Mouse (Mus musculus) stomach, embryonic 14.5 days (tissue): ENCODE results near the gene Snrpn. TPM values are rescaled to one million over a fixed set of nuclear protein-coding genes. Genes with fewer than 3 reads are reported as not detected.

Source experiments
- ATAC-seq: fragments of 200-750 bp; cut with Nextera tagmentation; 2 replicates; pipeline ENCODE4 v1.8.0; 2017; ENCODE audit warnings: low read depth, moderate TSS enrichment; ENCODE audit not compliant: insufficient number of reproducible peaks, insufficient read depth, low FRiP score
- H3K27ac ChIP-seq: fragments of 300-500 bp; sonication (generic); 2 replicates; pipeline ENCODE4 v1.5.1; 2014; ENCODE audit warnings: mild to moderate bottlenecking, low read length, moderate library complexity, mixed read lengths
- H3K27me3 ChIP-seq: fragments of 300-500 bp; sonication (generic); 2 replicates; pipeline ENCODE4 v1.6.1; 2014; ENCODE audit warnings: low read length, control low read depth, mixed read lengths; ENCODE audit not compliant: control insufficient read depth, insufficient read depth
- H3K36me3 ChIP-seq: fragments of 300-500 bp; sonication (generic); 2 replicates; pipeline ENCODE4 v1.6.1; 2014; ENCODE audit warnings: mild to moderate bottlenecking, control low read depth, low read length, moderate library complexity, mixed read lengths; ENCODE audit not compliant: control insufficient read depth, insufficient read depth
- H3K4me1 ChIP-seq: fragments of 300-500 bp; sonication (generic); 2 replicates; pipeline ENCODE4 v1.6.1; 2014; ENCODE audit warnings: low read length, control low read depth, mixed read lengths; ENCODE audit not compliant: control insufficient read depth, insufficient read depth
- H3K4me2 ChIP-seq: fragments of 300-500 bp; sonication (generic); replicated peaks from 2 replicates; pipeline ENCODE4 v1.6.1; 2014; ENCODE audit warnings: low read depth, low read length, control low read depth
- H3K4me3 ChIP-seq: fragments of 300-500 bp; sonication (generic); 2 replicates; pipeline ENCODE4 v1.5.1; 2014; ENCODE audit warnings: low read depth, low read length, control low read depth
- H3K9ac ChIP-seq: fragments of 300-500 bp; sonication (generic); replicated peaks from 2 replicates; pipeline ENCODE4 v1.6.1; 2014; ENCODE audit warnings: low read depth, mild to moderate bottlenecking, control low read depth, low read length, moderate library complexity, mixed read lengths
- H3K9me3 ChIP-seq: fragments of 300-500 bp; sonication (generic); 2 replicates; pipeline ENCODE4 v1.6.1; 2016; ENCODE audit warnings: low read depth, low read length, control low read depth; ENCODE audit not compliant: control insufficient read depth
- WGBS: fragments of 180-500 bp; shearing (Covaris S2); extraction: QIAGEN DNeasy Blood & Tissue Kit; methylation state at CpG from one replicate; pipeline ENCODE4 v1.1.7; 2014; 5-methylcytosine and 5-hydroxymethylcytosine counted together
- polyA plus RNA-seq: library from polyadenylated mRNA; unstranded; fragments of >200 nt; fragmentation: Nextera tagmentation; extraction: Ambion mirVana; gene quantifications from 2 replicates; pipeline ENCODE4 v1.2.1, GENCODE M21; 2014

Gene Snrpn
- polyA plus RNA-seq, 1 experiment from 2014 or later = 58.3 TPM

- Histone ChIP-seq H3K4me2 (no peak overlapping the region), H3K4me3 (no peak overlapping the region), H3K36me3 (no peaks in the 10 kb centered on the region), H3K9me3 (no peaks in the 10 kb centered on the region), H3K4me1 (no peaks in the 10 kb centered on the region), H3K9ac (no peak overlapping the region), H3K27me3 (no peaks in the 10 kb centered on the region), H3K27ac (no peak overlapping the region)
- no peak for ATAC-seq
- WGBS = 56% methylated on average over 1 of the region's 1 CpGs
Observed at GRCm38 (mm10) chr7:59978646-59979045, 161.4 kb downstream of the Snrpn start.

Other genes starting within 250 kb of the Snrpn start
- gene Snurf, start 135.2 kb downstream of the Snrpn start, polyA plus RNA-seq = 39.5 and 44.0 TPM in 2 replicates
- 1.4 and 1.8 TPM in 2 replicates for gene Gm38393, start 135.2 kb downstream of the Snrpn start, polyA plus RNA-seq